Mouse (Mus musculus): ENCODE measurements at regions not wholly inside any gene's neighbourhood (a gene's known extent, or its start where the extent isn't known, plus 50 kb on each side); places are given as distances from the start of the nearest gene placed in this dataset.
A peak's percentile ranks its signal among the peaks of the same experiment; 100 is the strongest.

GRCm38 (mm10) chr4:58613022-58613421 is 59.3 kb upstream of the Lpar1 start:
- WGBS = 87% methylated on average over 3 of the region's 3 CpGs
- H3K36me3 ChIP-seq (ENCODE audit: insufficient read depth) = no peaks in the 10 kb centered on the region
- no peaks in the 10 kb centered on the region for H3K9me3 ChIP-seq (ENCODE audit: low read length)
- no peaks in the 10 kb centered on the region for H3K4me1 ChIP-seq (ENCODE audit: insufficient read depth)
- no peak for TF ChIP-seq CTCF (IDR thresholded peaks at IDR 0.05; ENCODE audit: low read depth)
- no peaks in the 10 kb centered on the region for H3K27me3 ChIP-seq (ENCODE audit: insufficient read depth, low read length)
- DNase-seq = no peak
- H3K4me2 ChIP-seq (ENCODE audit: low read depth) = no peak overlapping the region
- H3K27ac ChIP-seq (ENCODE audit: low read depth, low read length) = no peak overlapping the region
- no peak overlapping the region for H3K4me3 ChIP-seq (ENCODE audit: low read depth, low read length)
- no peak for ATAC-seq
- H3K9ac ChIP-seq = no peak overlapping the region

DNA sequence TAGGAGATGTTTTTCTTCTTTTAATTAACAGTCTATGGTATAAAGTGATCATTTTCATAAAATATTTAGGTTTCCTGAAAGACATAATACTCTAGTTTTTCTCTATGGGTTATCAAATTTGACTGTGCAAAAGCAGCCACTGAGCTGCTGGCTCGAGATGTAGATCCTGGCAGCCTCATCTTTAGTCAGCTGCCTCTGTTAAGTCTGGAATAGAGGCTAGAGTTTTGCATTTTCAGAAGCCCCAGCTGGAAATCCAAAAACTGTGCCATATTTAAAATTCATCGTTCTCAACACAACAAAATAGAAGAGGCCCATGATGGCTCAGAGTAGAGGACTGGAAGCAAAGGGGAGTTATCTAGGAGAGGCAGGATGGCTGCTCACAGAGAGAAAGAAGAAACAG is 53.8 kb upstream of the Lpar1 start:
- H3K9me3 ChIP-seq (ENCODE audit: low read length) = no peaks in the 10 kb centered on the region
- H3K27me3 ChIP-seq (ENCODE audit: insufficient read depth, low read length) = no peaks in the 10 kb centered on the region
- peak; percentile 35 for DNase-seq
- H3K4me2 ChIP-seq (ENCODE audit: low read depth) = no peak overlapping the region
- H3K36me3 ChIP-seq (ENCODE audit: insufficient read depth) = no peaks in the 10 kb centered on the region
- H3K9ac ChIP-seq = no peak overlapping the region
- WGBS = 66% methylated on average over 2 of the region's 2 CpGs
- no peak overlapping the region for H3K4me3 ChIP-seq (ENCODE audit: low read depth, low read length)
- H3K4me1 ChIP-seq (ENCODE audit: insufficient read depth) = no peaks in the 10 kb centered on the region
- TF ChIP-seq CTCF (IDR thresholded peaks at IDR 0.05; ENCODE audit: low read depth) = no peak
- ATAC-seq = peak; percentile 42; the same call in 1 of the 2 replicates
- H3K27ac ChIP-seq (ENCODE audit: low read depth, low read length) = no peak overlapping the region

DNA sequence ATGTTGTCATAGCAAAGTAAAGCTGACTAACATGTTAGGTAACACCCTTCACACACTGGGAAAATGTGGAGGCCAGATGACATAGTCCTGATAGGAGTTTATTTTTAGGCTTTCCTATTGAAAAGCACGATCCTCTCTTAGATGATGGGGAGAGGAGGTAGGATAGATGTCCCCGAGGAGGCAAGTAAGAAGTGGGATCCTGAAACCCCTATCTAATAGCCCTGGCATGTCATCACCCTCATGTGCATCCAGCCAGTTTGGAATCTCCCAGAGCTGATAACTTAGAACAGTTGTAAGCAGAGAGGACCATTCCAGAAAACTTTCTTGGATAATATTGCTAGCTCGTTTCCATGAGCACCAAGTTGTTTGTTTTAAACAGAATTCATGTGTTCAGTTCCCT is 52.2 kb upstream of the Lpar1 start:
- Histone ChIP-seq H3K4me1 (ENCODE audit: insufficient read depth) (no peaks in the 10 kb centered on the region), H3K4me3 (ENCODE audit: low read depth, low read length) (no peak overlapping the region), H3K9me3 (ENCODE audit: low read length) (no peaks in the 10 kb centered on the region), H3K9ac (no peak overlapping the region), H3K27me3 (ENCODE audit: insufficient read depth, low read length) (no peaks in the 10 kb centered on the region), H3K36me3 (ENCODE audit: insufficient read depth) (no peaks in the 10 kb centered on the region), H3K4me2 (ENCODE audit: low read depth) (no peak overlapping the region), H3K27ac (ENCODE audit: low read depth, low read length) (no peak overlapping the region)
- DNase-seq (no peak), ATAC-seq (no peak)
- WGBS = 79% methylated on average over 3 of the region's 3 CpGs
- no peak for TF ChIP-seq CTCF (IDR thresholded peaks at IDR 0.05; ENCODE audit: low read depth)

Measured in forebrain, postnatal 0 days (tissue).